Mouse (Mus musculus): ENCODE measurements around the gene Gatad2b.

- TF ChIP-seq POLR2A (IDR thresholded peaks at IDR 0.05; ENCODE audit: borderline replicate concordance, insufficient read depth, low read length), result no peak
- TF ChIP-seq CTCF (IDR thresholded peaks at IDR 0.05; ENCODE audit: borderline replicate concordance, insufficient read depth, low read depth, low read length), result no peak
These were observed 25.8 kb upstream of the Gatad2b start for GRCm38 (mm10) chr3:90266901-90267775.
